Mouse (Mus musculus) embryonic stem cell, embryonic (primary cell): ENCODE data around the gene Dpp6.

Source experiments
- CTCF ChIA-PET, 4 experiments: fragments of 300-600 bp in 2 of 4; fragments of 350-600 bp in 2 of 4; sonication (Branson Sonifier 250); formaldehyde crosslinking; loops; one replicate each; lab custom pipeline; 2022; ENCODE audit warnings: inconsistent platforms in 2 of 4; lab: Charles Lee
- POLR2A ChIA-PET, 4 experiments: fragments of 300-600 bp in 2 of 4; fragments of 350-600 bp in 2 of 4; sonication (Branson Sonifier 250); formaldehyde crosslinking; loops; one replicate each; lab custom pipeline; 2022; ENCODE audit warnings: antibody characterized with exemption in 4 of 4, inconsistent platforms in 1 of 4; lab: Charles Lee

The Dpp6 gene

DNA sequence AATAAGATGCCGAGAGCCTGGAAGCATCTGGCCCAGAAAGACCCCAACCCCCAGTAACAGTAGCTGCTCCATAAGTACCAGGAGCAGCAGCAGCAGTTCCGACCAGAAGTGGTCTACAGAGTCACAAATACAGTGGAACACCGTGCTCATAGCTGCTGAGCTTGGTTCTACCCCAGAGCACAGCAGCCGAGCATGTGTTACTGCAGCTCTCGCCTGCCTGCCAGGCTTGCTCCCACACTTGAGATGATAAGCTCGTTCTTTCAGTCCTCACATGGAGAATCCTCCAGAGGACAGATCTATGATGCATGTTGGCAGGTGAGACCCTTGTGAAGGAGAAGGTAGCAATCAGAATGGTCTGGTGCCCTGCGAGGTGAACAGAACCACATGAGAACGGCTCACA lies 474.4 kb downstream of the Dpp6 start:
- ChIA-PET POLR2A (interaction anchor here in 1 of 4 experiments (0.6 kb wide), 1 partner anchor 372 kb away, joined by 3 read pairs; no protein-coding TSS in a partner anchor), CTCF (interaction anchor here in 1 of 4 experiments (0.5 kb wide), 1 partner anchor 240 kb away, joined by 4 read pairs; no protein-coding TSS in a partner anchor)

DNA sequence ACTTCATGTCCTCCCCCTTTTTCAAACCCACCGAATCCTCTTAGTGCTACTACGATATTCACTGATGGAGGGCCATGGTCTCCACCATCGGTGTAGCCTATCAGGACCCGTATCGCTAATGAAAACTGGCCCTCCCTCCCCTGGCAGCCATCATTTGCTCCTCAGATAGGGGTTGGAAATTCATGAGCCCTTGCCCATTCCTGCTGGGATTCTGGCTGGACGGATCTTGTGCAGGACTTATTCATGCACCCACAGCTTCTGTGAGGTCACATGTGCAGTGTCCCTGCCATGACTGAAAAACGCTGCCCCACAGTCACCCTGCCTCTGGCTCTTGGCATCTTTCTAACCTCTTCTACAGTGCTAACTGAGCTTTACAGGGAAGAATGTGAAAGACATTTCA lies 475.2 kb downstream of the Dpp6 start:
- CTCF ChIA-PET, result no interaction called here
- POLR2A ChIA-PET, result no interaction called here

DNA sequence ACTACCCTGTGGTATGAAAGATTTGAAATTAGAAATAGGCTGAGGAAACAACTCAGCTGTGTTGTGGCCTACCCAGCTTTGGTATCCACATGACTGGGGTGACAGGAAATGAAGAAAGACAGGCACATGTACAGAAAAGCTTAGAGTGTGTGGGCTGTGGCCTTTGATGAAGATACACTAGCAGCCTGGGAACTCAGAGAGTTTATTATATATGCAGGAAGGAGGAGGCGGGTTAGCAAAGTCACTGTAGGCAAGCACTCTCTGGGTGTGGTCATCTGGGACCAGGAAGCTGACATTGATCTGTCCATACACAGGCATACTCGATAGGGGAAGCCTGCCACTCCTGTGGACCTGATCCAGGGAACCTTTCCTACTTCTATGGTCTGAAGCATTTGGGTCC lies 487.1 kb downstream of the Dpp6 start:
- POLR2A ChIA-PET, result interaction anchor here in 2 of 4 experiments (1.1 to 1.4 kb wide), 2 partner anchors 8 to 20 kb away, joined by 3 read pairs; no protein-coding TSS in a partner anchor
- CTCF ChIA-PET, result interaction anchor here in 1 of 4 experiments (0.6 kb wide), 1 partner anchor 427 kb away, joined by 3 read pairs; no protein-coding TSS in a partner anchor

DNA sequence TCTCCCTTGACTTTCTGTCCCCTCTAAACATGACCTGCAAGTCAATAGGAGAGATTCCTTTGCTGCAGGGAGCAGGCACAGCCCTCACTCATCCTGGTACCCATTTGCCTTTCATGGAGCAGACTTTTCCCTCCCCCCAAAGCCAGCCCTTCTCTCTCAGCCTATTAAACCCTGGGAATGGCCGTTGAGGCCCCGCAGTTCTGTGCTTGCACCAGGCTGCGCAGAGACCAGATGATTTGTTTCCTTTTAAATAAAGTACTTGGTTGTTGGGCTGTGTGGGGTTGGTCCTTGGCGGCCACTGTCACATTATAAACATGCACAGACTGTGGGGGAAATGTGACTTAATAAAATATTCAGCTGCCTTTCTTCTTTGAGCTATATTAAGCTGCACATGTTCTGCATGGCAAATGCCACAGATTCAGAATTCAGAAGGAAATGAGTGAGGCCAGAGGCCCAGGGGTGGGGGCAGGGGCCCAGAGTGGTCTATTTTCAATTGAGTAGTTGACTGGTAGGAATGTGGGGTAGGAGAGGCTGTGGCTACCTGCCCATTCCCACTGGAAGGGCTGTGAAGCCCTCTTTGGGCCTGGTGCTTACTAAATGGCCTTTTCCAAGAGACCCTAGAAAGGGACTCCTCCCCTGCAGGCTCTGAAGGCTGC lies 489.6 kb downstream of the Dpp6 start:
- POLR2A ChIA-PET, result no interaction called here
- CTCF ChIA-PET, result no interaction called here

DNA sequence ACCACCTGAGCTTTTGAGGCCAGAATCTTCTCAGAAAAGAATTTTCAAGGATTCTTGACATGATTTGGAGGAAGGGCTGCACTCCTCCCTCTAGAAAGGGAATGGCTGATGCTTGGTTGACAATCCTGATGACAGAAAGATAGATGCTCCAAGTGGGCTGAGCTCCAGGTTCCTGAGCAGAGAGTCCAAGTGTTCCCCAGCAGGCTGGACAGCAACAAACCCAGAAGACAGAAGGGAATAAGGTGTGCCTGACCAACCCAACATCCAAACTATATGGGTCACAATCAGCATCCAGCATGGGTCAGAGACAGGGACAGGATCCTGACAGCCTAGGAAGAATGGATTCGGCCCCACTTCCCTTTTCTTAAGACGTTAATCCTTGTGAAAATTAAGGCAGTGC lies 493.2 kb downstream of the Dpp6 start:
- POLR2A ChIA-PET, result no interaction called here
- CTCF ChIA-PET, result no interaction called here

DNA sequence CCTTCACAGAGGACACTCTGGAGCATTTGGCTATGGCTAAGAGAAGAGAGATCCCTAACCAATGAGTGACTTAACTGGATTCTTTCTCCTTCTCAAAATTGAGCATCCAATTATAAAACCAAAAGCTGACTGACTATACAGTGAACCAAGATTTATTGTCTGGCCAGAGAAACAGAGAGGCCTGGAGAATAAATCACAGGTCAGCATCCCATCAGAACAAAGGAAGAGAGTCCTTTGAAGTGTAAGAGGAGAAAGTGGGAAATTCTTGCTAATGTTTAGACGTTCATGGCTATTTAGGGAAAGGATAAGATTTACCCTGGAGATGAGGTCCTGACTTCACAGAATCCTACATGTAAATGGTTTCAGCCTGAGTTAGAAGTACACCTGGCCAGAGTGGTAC lies 499.7 kb downstream of the Dpp6 start:
- CTCF ChIA-PET, result no interaction called here
- POLR2A ChIA-PET, result no interaction called here

DNA sequence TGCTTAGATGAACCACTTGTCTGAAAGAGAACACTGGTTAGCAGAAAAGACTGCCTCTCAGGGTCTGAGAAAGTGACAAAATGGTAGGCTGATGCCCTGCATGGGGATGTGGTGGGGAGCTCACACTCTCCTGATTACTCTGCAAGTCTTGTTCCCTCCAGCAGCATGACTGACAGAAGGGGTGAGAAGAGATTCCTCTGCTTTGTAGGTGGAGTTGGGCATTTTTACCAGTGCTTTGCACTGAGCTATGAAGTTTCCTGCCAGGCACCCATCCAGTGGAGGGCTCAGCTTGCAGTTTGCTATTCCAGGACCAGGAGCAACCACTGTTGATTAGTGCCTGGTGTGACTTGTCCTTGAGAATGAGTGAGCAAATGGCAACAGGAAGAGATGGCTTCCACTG lies 500.3 kb downstream of the Dpp6 start:
- ChIA-PET POLR2A (no interaction called here), CTCF (interaction anchor here in 1 of 4 experiments (0.7 kb wide), 1 partner anchor 377 kb away, joined by 3 read pairs; no protein-coding TSS in a partner anchor)

DNA sequence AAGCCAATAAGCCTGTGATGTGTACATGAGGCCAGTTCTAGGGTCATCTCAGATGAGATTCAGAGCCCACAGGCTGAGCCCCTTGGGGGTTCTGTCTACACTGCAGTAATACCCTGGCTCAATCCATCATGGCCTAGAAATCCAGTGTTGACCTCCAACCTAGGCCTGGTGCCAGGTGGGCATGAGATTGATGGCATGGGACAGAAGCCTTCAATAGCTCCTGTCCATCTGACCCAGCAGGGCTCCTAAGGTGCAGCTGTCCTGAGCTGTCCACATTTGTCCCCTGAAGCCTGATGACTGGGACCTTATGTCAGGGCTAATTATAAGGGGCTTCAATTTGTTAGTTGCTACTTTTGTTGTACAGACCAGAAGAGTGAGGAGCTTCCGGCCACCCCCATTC lies 500.8 kb downstream of the Dpp6 start:
- CTCF ChIA-PET, result no interaction called here
- POLR2A ChIA-PET, result no interaction called here

DNA sequence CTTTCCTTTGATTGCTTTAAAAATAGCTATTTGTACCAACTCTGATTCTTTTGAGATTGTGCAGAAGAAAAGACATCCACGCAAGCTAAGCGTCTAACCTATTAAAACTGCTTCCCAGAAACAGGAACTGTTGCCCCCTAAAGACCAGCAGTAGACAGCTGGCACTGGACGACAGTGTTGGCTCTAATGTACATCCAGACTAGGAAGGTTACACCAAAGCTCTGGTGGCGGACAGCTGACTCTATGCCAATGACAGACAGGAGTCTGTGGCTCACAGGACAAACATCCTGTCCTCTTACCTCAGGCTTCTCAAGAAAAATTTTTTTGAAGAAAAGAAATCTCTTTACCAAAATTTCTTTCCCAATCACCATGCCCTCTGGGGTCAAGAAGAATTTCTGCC lies 502.7 kb downstream of the Dpp6 start:
- ChIA-PET POLR2A (interaction anchor here in 1 of 4 experiments (0.7 kb wide), 1 partner anchor 94 kb away, joined by 3 read pairs; no protein-coding TSS in a partner anchor), CTCF (no interaction called here)

DNA sequence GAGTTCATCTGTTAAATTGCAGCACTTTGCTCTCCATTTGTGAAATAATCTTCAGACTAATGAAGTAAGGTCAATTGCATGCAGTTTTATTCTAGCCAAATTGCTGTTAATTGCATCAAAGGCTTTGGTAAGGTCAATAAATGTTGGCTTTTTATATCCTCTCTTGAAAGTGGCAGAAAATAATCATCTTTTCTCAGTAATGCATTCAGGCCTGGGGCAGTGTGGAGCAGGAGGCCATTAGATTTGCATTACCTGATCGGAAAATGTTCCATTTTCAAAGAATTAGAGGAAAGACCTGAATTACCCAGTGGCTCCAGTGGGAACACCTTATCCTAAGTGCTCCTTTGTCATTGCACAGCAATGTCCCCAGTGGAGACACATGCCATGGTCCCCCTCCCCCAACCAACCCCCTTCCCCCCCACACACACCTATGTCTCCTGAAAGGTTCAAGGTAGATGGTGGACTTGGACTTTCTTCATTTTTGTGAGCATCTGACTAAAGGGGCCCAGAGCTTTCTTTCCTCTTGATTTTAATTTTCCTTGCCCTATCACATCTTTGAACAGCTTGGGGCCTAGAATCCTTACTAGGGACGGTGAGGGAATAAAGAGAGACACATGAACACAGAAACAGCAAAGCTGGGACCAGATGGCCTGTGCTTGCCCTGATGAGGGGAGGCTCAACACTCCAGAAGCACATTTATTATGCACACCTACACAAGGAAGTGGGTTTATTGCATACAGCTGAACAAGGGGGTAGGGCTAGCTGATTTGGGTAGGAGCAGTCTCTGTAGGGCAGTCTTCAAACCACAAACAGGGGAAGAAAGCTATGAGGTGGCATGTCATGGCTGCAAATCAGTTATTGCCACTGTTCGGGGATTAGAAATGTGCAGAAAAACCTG lies 506.1 kb downstream of the Dpp6 start:
- POLR2A ChIA-PET, result interaction anchor here in 2 of 4 experiments (1.0 to 1.8 kb wide), 5 partner anchors 9 to 96 kb away, joined by 3 to 8 read pairs (median 5); no protein-coding TSS in a partner anchor
- CTCF ChIA-PET, result interaction anchor here in 1 of 4 experiments (0.7 kb wide), 1 partner anchor 161 kb away, joined by 4 read pairs; no protein-coding TSS in a partner anchor

DNA sequence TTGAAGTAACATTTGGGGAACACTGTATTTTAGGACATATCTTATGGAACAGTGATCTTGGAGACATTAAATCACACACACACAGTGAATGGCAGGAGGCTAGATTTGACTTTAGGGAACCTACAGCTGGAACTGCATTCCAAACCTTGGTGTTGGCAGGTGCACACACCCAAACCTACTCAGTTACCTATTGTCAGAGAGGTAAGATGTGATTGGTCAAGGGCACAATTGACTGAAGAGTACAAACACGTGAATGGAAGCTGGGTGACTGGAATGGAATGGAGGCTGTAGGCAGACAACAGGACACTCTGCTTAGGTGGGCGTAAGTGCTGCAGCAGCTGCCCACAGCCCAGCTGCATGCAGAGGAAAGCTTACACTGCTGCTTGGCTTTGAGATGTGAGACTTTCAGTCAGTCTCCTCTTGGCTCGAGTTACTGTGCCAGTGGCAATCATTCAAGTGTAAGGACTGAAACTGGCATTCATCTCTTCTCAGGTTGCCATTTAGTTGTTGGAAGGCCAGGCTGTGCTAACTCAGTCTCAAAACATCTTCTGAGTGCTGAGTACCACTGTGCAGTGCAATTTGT lies 507.4 kb downstream of the Dpp6 start:
- CTCF ChIA-PET, result no interaction called here
- POLR2A ChIA-PET, result interaction anchor here in 3 of 4 experiments (0.6 to 1.8 kb wide), 15 partner anchors 10 to 228 kb away, joined by 3 to 7 read pairs (median 4); no protein-coding TSS in a partner anchor

DNA sequence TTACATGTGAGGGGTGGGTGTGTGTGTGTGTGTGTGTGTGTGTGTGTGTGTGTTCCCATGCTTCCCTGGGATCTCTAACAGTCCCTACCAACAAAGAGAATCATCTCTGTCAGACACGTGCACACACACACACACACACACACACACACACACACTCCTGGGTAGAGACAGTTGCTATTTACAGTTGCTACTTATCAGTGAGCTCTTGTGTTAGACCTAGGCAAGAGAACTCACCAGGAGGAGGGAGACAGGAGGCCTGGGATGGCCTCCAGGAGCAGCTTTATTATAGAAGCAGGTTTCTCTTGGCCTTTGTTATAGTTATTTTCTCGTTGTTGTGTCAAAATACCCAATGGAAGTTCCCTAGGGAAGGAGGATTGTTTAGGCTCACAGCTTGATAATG lies 519.7 kb downstream of the Dpp6 start:
- ChIA-PET POLR2A (interaction anchor here in 3 of 4 experiments (0.6 to 1.6 kb wide), 5 partner anchors 12 to 782 kb away, joined by 3 to 8 read pairs (median 5); no protein-coding TSS in a partner anchor), CTCF (interaction anchor here in 1 of 4 experiments (0.5 kb wide), 1 partner anchor 315 kb away, joined by 3 read pairs; no protein-coding TSS in a partner anchor)

DNA sequence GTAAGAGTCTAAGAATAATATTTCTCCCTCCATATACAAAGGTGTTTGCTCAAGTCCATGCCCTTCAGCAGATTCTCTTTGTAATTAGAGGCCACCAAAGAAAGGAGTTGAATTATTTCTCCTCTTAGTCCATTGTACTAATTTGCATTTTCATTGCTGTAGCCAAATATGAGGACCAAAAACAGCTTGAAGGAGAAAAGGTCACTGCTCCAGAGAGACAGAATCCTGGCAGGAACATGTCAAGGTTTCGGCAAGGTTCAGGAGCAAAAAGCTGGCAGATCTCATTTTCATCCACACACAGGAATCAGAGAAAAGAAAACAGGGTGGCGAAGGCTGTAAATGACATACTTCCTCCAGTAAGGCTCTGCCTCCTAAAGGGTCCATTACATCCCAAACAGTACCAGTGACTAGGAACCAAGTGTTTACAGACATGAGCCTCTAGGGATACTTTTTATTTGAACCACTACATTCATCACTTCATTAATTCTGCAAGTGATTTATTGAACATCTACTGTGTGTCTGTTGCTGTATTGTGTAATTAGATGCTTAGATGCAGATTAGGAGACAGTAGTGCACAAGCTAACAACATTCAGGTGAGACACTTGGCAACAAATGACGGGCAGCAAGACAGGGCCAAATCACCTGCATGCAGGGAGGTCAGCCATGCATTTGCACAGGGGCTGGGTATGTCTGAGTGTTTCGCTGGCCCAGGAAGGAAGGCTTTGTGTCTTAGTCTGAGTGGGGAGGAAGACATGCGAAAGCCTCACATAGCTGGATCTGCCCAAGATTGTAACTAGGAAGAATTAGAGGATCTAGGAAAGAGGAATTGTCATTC lies 522.4 kb downstream of the Dpp6 start:
- ChIA-PET POLR2A (interaction anchor here in 2 of 4 experiments (0.6 to 1.2 kb wide), 4 partner anchors 15 to 299 kb away, joined by 3 to 6 read pairs (median 3); no protein-coding TSS in a partner anchor), CTCF (interaction anchor here in 1 of 4 experiments (0.6 kb wide), 1 partner anchor 1497 kb away, joined by 3 read pairs; no protein-coding TSS in a partner anchor)

DNA sequence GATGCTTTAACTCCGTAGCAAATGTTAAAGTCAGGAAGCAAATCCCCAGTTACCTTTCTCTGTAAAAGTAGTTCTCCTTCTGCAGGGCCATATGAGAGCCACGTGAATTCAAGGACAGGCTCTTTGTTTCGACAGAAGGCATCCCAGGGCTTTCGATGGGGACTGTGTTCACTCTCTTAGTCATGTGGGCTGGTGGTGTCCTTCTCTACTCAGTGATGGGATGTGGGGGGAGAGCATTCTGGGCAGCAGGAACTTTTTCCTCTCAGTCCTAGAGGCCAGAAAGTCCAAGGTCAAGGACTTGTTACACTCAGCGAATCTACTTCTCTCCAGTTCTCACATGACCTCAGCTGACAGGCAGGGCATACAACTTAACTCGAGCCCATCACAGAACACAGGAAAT lies 525.3 kb downstream of the Dpp6 start:
- POLR2A ChIA-PET, result interaction anchor here in 1 of 4 experiments (1.2 kb wide), 1 partner anchor 76 kb away, joined by 6 read pairs; no protein-coding TSS in a partner anchor
- CTCF ChIA-PET, result no interaction called here

DNA sequence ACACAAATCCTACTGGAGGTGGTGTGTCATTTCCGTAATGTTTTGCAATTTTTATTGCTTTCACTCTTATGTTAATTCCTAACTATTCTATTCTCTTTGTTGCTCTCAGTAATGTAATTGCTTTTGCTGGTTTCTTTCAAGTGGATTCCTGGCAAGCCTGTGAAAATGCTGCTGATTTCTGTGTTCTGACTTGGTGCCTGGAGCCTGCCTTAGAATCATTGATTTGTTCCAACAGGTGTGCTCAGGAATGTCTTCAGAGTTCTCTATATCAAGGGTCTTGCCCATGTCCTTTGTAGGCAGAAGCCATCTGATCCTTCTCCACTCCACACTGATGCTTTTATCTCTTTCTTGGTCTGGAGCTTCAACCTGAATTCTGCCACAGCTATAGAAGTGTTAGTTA lies 526.6 kb downstream of the Dpp6 start:
- ChIA-PET CTCF (no interaction called here), POLR2A (interaction anchor here in 1 of 4 experiments (1.4 to 2.0 kb wide), 2 partner anchors 75 to 78 kb away, joined by 6 read pairs; no protein-coding TSS in a partner anchor)

DNA sequence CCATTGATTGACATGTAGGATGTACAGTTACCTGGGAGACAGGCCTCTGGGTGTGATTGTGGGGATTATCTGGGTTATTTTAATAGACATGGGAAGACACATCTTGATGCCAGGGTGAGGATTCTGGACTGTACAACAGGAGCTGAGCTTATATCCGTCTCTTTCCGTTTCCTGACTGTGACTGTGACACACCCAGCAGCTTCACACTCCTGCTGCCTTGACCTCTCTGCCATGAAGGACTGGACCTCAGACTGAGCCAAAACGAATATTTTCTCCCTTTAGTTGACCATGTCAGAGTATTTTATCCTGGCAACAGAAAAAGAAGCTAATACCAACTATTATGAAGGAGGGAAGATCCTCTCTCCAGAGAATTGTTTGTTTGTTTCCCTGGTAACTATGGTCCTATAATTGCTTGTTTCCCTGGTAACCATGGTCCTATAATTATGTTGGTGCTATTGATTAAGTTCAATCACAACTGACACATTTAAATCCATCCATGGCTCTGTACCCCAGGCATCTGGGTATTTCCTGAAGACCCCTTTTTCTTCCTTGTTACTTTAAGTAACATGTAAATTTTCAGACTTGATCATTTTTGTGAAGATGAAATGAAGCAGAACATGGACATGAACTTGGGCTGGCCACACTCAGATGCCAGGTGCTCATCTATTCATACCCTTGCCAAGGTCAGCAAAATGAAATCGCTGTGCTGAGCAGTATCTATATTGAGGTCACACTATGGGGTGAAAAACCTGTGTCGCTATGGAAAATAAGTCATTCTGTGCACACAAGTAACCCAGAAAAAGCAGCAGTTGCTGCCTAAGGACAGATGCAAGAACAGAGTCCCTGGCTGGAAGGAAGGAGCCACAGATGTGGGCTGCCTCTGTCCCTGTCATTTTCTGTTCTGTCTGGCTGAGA lies 531.4 kb downstream of the Dpp6 start:
- ChIA-PET POLR2A (interaction anchor here in 2 of 4 experiments (0.7 to 1.4 kb wide), 5 partner anchors 12 to 77 kb away, joined by 3 read pairs; no protein-coding TSS in a partner anchor), CTCF (no interaction called here)

DNA sequence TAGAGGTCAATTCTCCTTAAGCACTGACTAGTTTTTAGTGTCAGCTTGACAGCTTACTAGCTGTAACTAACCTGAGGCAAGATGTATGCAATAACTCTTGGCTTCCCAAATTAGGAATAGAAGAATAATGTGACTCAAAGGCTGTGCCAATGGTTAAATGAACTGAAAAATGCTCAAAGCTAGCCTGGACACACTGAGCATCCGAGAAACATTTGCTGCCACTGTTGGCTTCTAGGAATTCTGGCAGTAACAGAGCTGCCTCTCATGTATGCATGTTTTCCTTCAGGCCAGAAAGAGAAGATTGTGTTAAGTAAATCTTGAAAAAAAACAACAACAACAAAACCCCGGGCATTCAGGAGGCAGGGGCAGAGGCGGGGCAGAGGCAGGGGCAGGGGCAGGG lies 540.6 kb downstream of the Dpp6 start:
- CTCF ChIA-PET, result no interaction called here
- POLR2A ChIA-PET, result no interaction called here
